Mouse (Mus musculus): Measurements from ENCODE around the gene Pkd1l3.

The Pkd1l3 gene

GRCm38 (mm10) chr8:109614243-109615210, at the start of gene Pkd1l3:
Gene Pkd1l3 (plus strand): TSS chr8:109614517.
- DNase-seq = no peak

GRCm38 (mm10) chr8:109564766-109565165, 49.6 kb upstream of the Pkd1l3 start:
- no peak for DNase-seq

- peak; percentile 99 for DNase-seq
Measured at GRCm38 (mm10) chr8:109565498-109566333, 48.6 kb upstream of the Pkd1l3 start, which contains the start of the genes Dhx38 and Txnl4b. Gene Dhx38 (minus strand): TSS chr8:109565861. Gene Txnl4b (plus strand): TSS chr8:109565892.

- no peak for DNase-seq
Measured at GRCm38 (mm10) chr8:109571139-109571538, 43.2 kb upstream of the Pkd1l3 start.

- DNase-seq = no peak
Measured at GRCm38 (mm10) chr8:109576311-109576710, 38.0 kb upstream of the Pkd1l3 start.

GRCm38 (mm10) chr8:109578900-109579301, 35.4 kb upstream of the Pkd1l3 start, which contains the start of gene Hp:
Gene Hp (minus strand): TSS chr8:109579172.
- DNase-seq = no peak

GRCm38 (mm10) chr8:109584293-109584692, 30.0 kb upstream of the Pkd1l3 start:
- DNase-seq = no peak

- no peak for DNase-seq
Measured at GRCm38 (mm10) chr8:109584830-109585229, 29.5 kb upstream of the Pkd1l3 start.

- DNase-seq = no peak
Measured at GRCm38 (mm10) chr8:109585652-109586051, 28.7 kb upstream of the Pkd1l3 start.

GRCm38 (mm10) chr8:109586972-109587504, 27.3 kb upstream of the Pkd1l3 start:
- peak; percentile 58 for DNase-seq

GRCm38 (mm10) chr8:109590901-109591300, 23.4 kb upstream of the Pkd1l3 start:
- DNase-seq = no peak

GRCm38 (mm10) chr8:109591367-109591766, 22.9 kb upstream of the Pkd1l3 start:
- DNase-seq = no peak

GRCm38 (mm10) chr8:109592164-109592563, 22.2 kb upstream of the Pkd1l3 start:
- DNase-seq = no peak

GRCm38 (mm10) chr8:109593117-109593788, 21.1 kb upstream of the Pkd1l3 start:
- DNase-seq = no peak

- DNase-seq = peak; percentile 51
Measured at GRCm38 (mm10) chr8:109595854-109596253, 18.5 kb upstream of the Pkd1l3 start.

GRCm38 (mm10) chr8:109606725-109607124, 7.6 kb upstream of the Pkd1l3 start:
- no peak for DNase-seq

GRCm38 (mm10) chr8:109607650-109608049, 6.7 kb upstream of the Pkd1l3 start:
- DNase-seq = no peak

- DNase-seq = peak; percentile 96
Measured at GRCm38 (mm10) chr8:109608271-109609152, 5.8 kb upstream of the Pkd1l3 start, which contains the start of gene Dhodh. Gene Dhodh (minus strand): TSS chr8:109608673.

- peak; percentile 32 for DNase-seq
Measured at GRCm38 (mm10) chr8:109609153-109609502, 5.2 kb upstream of the Pkd1l3 start.

- DNase-seq = no peak
Measured at GRCm38 (mm10) chr8:109615569-109615968, 1.3 kb downstream of the Pkd1l3 start.

- no peak for DNase-seq
Measured at GRCm38 (mm10) chr8:109628638-109629037, 14.3 kb downstream of the Pkd1l3 start.
